Mouse (Mus musculus) WW6 (cell line): ENCODE measurements around the gene Cpeb4.
"Not testable (repeated sequence)": the region's sequence is repeated elsewhere in the genome, so short reads cannot be mapped to it uniquely, and the experiment has no call there.

Experiments
- DNase-seq: peaks from one replicate; pipeline ENCODE4 v3.0.0-alpha.2; 2013; ENCODE audit warnings: low read depth, low spot score

Cpeb4 gene

GRCm38 (mm10) chr11:31974132-31974531 lies 102.1 kb downstream of the Cpeb4 start:
- no peak for DNase-seq

- no peak for DNase-seq
Measured at GRCm38 (mm10) chr11:31974826-31975225, 102.8 kb downstream of the Cpeb4 start.

GRCm38 (mm10) chr11:31975678-31976077 lies 103.7 kb downstream of the Cpeb4 start:
- DNase-seq = no peak

GRCm38 (mm10) chr11:31976137-31976536 lies 104.1 kb downstream of the Cpeb4 start:
- DNase-seq = no peak

- not testable (repeated sequence) for DNase-seq
Measured at GRCm38 (mm10) chr11:31980089-31980488, 108.1 kb downstream of the Cpeb4 start.

- DNase-seq = no peak
Measured at GRCm38 (mm10) chr11:31981830-31982229, 109.8 kb downstream of the Cpeb4 start.

- DNase-seq = peak; percentile 79
Measured at GRCm38 (mm10) chr11:31982247-31982943, 110.4 kb downstream of the Cpeb4 start.

GRCm38 (mm10) chr11:31983249-31983648 lies 111.2 kb downstream of the Cpeb4 start:
- DNase-seq = no peak

GRCm38 (mm10) chr11:31984786-31985185 lies 112.8 kb downstream of the Cpeb4 start:
- no peak for DNase-seq
